Mouse (Mus musculus): ENCODE measurements around the gene Dnm1. TPM values are rescaled to one million over a fixed set of nuclear protein-coding genes. Genes with fewer than 3 reads are reported as not detected.
A peak's percentile ranks its signal among the peaks of the same experiment; 100 is the strongest.
"Not testable (repeated sequence)": the region's sequence is repeated elsewhere in the genome, so short reads cannot be mapped to it uniquely, and the experiment has no call there.

Dnm1 gene
- polyA plus RNA-seq, 1 experiment from 2014 or later, result 7.0 TPM

DNA sequence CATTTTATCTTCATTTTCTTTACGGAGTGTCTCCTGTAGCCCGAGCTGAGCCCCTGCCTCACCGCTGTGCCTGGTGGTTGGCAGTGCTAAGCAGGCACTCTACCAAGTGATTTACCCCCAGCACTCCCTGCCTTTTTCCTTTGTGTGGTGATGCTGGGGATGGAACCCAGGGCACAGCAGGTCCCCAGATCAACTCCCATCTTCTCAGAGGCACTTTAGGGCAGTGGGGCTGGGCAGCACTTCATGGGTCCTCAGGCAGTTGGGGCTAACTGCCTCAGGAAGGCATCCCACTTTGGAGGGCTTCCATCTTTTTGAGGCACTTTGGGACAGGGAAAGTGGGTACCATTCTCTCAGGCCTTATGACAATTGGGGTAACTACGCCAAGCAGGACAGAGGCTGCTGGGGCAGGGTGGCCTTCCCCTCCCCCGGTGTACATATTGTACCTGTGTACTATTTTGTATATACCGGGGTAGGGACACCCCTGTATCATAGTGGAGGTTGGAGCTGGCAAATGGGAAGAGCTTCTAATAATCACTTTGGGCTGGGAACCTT lies 45.8 kb downstream of the Dnm1 start:
- WGBS, result 80% methylated on average over 6 of the region's 6 CpGs

DNA sequence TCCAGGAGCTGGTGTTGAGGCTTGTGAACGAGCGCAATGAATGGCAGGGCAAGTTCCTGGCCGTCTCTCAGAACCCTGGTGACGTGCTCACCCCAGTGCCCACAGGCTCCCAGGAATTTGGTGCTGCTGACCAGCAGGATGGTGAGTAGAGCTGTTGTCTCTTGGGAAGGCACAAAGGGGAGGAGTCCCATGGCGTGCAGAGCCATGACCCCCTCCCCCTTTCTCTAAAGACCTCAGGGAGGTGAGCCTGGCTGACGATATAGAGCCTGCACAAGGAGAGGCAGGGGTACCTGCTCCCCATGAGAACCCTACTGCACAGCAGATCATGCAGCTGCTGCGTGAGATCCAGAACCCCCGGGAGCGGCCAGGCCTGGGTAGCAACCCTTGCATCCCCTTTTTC lies 47.0 kb downstream of the Dnm1 start:
- no peak overlapping the region for H3K27ac ChIP-seq
- peaks cover 74% of the 10 kb centered on the region for H3K36me3 ChIP-seq
- no peak overlapping the region for H3K4me3 ChIP-seq
- H3K27me3 ChIP-seq, result no peaks in the 10 kb centered on the region
- H3K9me3 ChIP-seq, result no peaks in the 10 kb centered on the region
- H3K4me1 ChIP-seq, result peaks cover 9% of the 10 kb centered on the region
- ATAC-seq (ENCODE audit: borderline replicate concordance, extremely low read depth, low FRiP score, low TSS enrichment), result no peak
- H3K9ac ChIP-seq, result no peak overlapping the region
- H3K4me2 ChIP-seq, result no peak overlapping the region
- WGBS, result 84% methylated on average over 9 of the region's 9 CpGs

More for the DNA sequence above, 45.8 kb downstream of the Dnm1 start:
- Histone ChIP-seq H3K4me1 (peaks cover 19% of the 10 kb centered on the region), H3K9me3 (no peaks in the 10 kb centered on the region), H3K4me3 (no peak overlapping the region), H3K9ac (no peak overlapping the region), H3K36me3 (peaks cover 67% of the 10 kb centered on the region), H3K27ac (no peak overlapping the region), H3K4me2 (no peak overlapping the region), H3K27me3 (no peaks in the 10 kb centered on the region)
- ATAC-seq (ENCODE audit: borderline replicate concordance, extremely low read depth, low FRiP score, low TSS enrichment), result no peak

DNA sequence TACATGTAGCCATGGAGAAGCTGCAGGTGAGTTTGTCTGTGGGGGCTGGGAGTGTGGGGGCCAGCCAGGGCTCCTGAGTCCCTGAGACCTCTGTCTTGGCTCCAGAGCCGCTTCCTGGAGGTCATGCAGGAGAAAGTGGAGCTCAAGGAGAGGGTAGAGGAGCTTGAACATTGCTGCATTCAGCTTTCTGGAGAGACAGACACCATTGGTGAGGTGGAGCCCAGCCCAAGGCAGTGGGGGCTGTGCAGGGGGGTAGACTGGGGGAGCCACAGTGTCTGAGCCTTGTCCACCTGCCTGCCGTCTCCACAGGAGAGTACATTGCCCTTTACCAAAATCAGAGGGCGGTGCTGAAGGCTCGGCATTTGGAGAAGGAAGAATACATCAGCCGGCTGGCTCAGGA lies 47.5 kb downstream of the Dnm1 start:
- no peak overlapping the region for H3K9ac ChIP-seq
- no peaks in the 10 kb centered on the region for H3K9me3 ChIP-seq
- H3K4me1 ChIP-seq, result peaks cover 4% of the 10 kb centered on the region
- peaks cover 74% of the 10 kb centered on the region for H3K36me3 ChIP-seq
- no peak overlapping the region for H3K4me3 ChIP-seq
- no peak overlapping the region for H3K4me2 ChIP-seq
- ATAC-seq (ENCODE audit: borderline replicate concordance, extremely low read depth, low FRiP score, low TSS enrichment), result no peak
- H3K27ac ChIP-seq, result no peak overlapping the region
- WGBS, result 93% methylated on average over 5 of the region's 5 CpGs
- H3K27me3 ChIP-seq, result no peaks in the 10 kb centered on the region

DNA sequence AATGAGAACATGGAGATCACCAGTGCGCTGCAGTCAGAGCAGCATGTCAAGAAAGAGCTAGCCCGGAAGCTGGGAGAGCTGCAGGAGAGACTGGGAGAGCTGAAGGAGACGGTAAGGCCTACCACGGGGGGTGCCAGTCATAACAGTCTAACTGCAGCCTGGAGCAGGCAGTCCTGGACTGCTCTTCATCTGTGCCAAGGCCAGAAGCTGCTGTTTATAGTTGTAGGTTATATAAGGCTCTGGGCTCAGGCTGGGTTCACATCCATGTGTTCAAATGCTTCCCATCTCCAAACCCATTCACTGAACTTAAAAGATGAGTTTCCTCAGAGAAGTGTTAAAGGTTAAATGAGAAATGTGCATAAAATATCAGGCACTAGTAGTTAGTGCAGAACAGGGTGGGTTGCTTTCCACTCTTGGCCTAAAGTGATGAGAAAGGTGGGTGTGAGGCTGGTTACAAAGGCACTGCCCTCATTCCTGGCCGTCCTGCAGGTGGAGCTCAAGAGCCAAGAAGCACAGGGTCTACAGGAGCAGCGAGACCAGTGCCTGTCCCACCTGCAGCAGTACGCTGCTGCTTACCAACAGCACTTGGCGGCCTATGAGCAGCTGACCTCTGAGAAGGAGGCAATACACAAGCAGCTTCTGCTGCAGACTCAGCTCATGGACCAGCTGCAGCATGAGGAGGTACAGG lies 48.8 kb downstream of the Dnm1 start:
- peaks cover 84% of the 10 kb centered on the region for H3K36me3 ChIP-seq
- no peak for ATAC-seq (ENCODE audit: borderline replicate concordance, extremely low read depth, low FRiP score, low TSS enrichment)
- 51% methylated on average over 8 of the region's 8 CpGs for WGBS
- no peaks in the 10 kb centered on the region for H3K9me3 ChIP-seq
- no peaks in the 10 kb centered on the region for H3K4me1 ChIP-seq
- no peak overlapping the region for H3K4me3 ChIP-seq
- no peaks in the 10 kb centered on the region for H3K27me3 ChIP-seq
- no peak overlapping the region for H3K4me2 ChIP-seq
- H3K9ac ChIP-seq, result no peak overlapping the region
- H3K27ac ChIP-seq, result no peak overlapping the region

DNA sequence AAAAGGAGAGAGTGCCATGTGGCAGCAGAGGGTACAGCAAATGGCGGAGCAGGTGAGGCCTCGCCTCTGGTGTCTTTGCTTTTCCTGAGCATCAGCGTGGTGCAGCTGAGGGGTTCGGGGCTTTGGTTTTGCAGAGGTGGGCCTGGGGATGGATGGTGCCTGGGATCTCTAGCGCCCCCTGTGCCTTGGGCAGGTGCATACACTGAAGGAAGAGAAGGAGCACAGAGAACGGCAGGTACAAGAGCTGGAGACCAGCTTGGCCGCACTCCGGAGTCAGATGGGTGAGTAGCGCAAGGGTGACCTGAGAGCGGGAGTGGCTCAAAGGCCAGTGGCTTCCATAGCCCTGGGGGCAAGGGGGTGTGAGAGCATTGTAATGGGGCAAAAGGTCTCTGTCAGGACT lies 50.2 kb downstream of the Dnm1 start:
- peaks cover 88% of the 10 kb centered on the region for H3K36me3 ChIP-seq
- H3K4me3 ChIP-seq, result no peak overlapping the region
- H3K27me3 ChIP-seq, result no peaks in the 10 kb centered on the region
- no peak overlapping the region for H3K9ac ChIP-seq
- no peaks in the 10 kb centered on the region for H3K9me3 ChIP-seq
- no peak overlapping the region for H3K4me2 ChIP-seq
- ATAC-seq (ENCODE audit: borderline replicate concordance, extremely low read depth, low FRiP score, low TSS enrichment), result no peak
- H3K4me1 ChIP-seq, result no peaks in the 10 kb centered on the region
- WGBS, result 90% methylated on average over 10 of the region's 10 CpGs
- H3K27ac ChIP-seq, result no peak overlapping the region

DNA sequence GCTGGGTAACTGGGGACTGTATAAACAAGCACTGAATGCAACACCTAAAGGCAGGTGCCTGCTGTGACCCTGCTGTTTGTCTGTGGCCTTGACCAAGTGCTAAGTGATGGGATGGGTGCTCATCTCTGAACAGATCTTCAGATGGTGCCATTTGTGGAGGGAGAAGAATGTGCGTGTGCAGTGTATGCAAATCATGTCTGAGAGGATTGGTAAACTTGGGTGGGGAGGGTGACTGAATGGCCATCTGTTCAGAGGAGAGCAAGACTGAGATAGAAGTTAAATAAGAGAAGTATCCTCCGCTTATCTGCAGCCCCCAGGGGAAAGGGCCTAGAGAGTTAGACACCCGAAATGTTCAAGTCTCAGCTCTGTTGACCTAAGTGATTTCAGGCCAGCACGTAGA lies 53.7 kb downstream of the Dnm1 start:
- WGBS, result 80% methylated on average over 4 of the region's 4 CpGs
- Histone ChIP-seq H3K27me3 (no peaks in the 10 kb centered on the region), H3K27ac (no peak overlapping the region), H3K9ac (no peak overlapping the region), H3K4me2 (no peak overlapping the region), H3K36me3 (peaks cover 74% of the 10 kb centered on the region), H3K4me3 (no peak overlapping the region), H3K9me3 (no peaks in the 10 kb centered on the region), H3K4me1 (no peaks in the 10 kb centered on the region)
- ATAC-seq (ENCODE audit: borderline replicate concordance, extremely low read depth, low FRiP score, low TSS enrichment), result no peak

DNA sequence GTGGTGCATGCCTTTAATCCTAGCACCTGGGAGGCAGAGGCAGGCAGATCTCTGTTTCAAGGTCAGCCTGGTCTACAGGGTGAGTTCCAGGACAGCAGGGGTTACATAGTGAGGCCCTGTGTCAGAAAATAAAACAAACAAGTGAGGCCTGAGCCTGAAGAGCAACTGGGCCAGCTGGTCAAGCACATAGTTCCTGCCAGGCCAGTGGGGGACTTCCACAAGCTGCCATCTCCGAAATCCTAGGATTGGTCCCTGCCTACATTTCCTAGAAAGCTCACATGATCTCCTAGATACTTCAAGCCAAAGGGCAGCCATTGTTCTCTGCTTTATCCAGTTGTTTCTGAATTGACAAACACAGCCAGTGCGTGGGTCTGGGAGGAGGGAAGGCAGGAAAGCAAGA lies 57.3 kb downstream of the Dnm1 start:
- 87% methylated on average over 2 of the region's 2 CpGs for WGBS
- H3K9me3 ChIP-seq; H3K4me1 ChIP-seq; ATAC-seq (ENCODE audit: borderline replicate concordance, extremely low read depth, low FRiP score, low TSS enrichment); H3K4me3 ChIP-seq; H3K9ac ChIP-seq; H3K4me2 ChIP-seq; H3K27me3 ChIP-seq; H3K27ac ChIP-seq: not testable (repeated sequence)
- H3K36me3 ChIP-seq, result peaks cover 55% of the 10 kb centered on the region

DNA sequence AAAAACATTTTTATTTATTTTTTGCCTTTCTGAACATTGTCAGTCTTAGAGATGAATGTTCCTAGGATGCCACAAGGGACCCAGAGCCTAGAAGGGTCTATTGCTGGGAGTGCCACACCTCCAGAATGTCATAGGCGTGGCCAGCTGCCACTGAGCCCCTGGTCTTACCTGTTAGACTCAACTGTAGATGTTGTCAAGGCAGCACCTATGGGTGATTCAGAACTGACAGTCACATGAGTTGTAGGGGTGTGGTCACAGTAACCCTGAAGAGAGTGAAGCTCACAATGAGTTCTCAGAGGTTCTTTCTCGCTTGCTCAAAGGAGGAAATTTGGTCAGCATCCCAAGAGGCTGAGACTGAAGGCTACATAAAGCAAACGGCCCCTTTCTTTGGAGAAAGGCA lies 57.9 kb downstream of the Dnm1 start:
- no peak overlapping the region for H3K27ac ChIP-seq
- H3K9me3 ChIP-seq, result no peaks in the 10 kb centered on the region
- no peak for ATAC-seq (ENCODE audit: borderline replicate concordance, extremely low read depth, low FRiP score, low TSS enrichment)
- 79% methylated on average over 3 of the region's 3 CpGs for WGBS
- no peaks in the 10 kb centered on the region for H3K4me1 ChIP-seq
- no peak overlapping the region for H3K4me3 ChIP-seq
- peaks cover 54% of the 10 kb centered on the region for H3K36me3 ChIP-seq
- no peak overlapping the region for H3K9ac ChIP-seq
- no peaks in the 10 kb centered on the region for H3K27me3 ChIP-seq
- H3K4me2 ChIP-seq, result no peak overlapping the region

DNA sequence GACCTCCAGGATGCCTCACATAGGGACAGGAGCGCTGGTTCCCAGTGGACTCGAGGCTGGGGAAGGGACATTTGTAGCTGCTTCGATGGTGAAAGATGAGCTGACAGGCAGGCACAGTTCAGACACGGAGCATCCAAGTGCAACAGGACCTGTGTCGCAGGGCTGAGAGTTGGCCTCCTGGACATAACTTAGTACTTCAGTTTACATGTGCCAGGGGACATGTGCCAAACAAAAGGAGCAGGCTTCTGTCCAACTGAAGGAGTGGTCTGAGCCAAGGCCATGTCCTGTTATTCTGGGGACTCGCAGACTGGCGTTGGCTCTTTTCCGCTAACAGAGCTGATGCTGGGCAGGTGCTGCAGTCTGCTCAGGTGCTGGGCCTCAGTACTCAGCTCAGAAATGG lies 58.8 kb downstream of the Dnm1 start:
- no peak overlapping the region for H3K4me2 ChIP-seq
- 76% methylated on average over 8 of the region's 8 CpGs for WGBS
- H3K27ac ChIP-seq, result no peak overlapping the region
- peaks cover 45% of the 10 kb centered on the region for H3K36me3 ChIP-seq
- H3K4me3 ChIP-seq, result no peak overlapping the region
- H3K9ac ChIP-seq, result no peak overlapping the region
- no peaks in the 10 kb centered on the region for H3K27me3 ChIP-seq
- ATAC-seq (ENCODE audit: borderline replicate concordance, extremely low read depth, low FRiP score, low TSS enrichment), result no peak
- no peaks in the 10 kb centered on the region for H3K9me3 ChIP-seq
- peaks cover 3% of the 10 kb centered on the region for H3K4me1 ChIP-seq

DNA sequence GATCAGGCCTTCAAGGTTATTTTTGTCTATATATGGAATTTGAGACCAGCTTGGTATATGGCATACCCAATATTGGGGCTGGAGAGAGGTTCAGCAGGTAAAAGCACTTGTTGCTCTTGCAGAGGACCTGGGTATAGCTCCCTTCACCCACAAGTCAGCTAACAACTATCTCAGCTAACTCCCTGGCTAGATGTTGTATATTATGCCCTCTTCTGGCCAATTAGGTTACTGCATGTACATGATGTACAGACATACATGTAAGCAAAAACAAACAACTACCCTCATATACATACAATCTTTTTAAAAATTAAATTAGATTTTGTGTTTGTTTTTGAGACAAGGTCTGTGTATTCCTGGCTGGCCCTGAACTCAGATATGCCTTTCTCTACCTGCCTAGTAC lies 63.6 kb downstream of the Dnm1 start:
- Histone ChIP-seq H3K9ac (no peak overlapping the region), H3K27me3 (no peaks in the 10 kb centered on the region), H3K36me3 (peaks cover 20% of the 10 kb centered on the region), H3K4me3 (peak overlapping the region; percentile 84), H3K4me1 (peaks cover 18% of the 10 kb centered on the region), H3K27ac (no peak overlapping the region), H3K9me3 (no peaks in the 10 kb centered on the region), H3K4me2 (peak overlapping the region; percentile 74)
- ATAC-seq (ENCODE audit: borderline replicate concordance, extremely low read depth, low FRiP score, low TSS enrichment), result no peak

DNA sequence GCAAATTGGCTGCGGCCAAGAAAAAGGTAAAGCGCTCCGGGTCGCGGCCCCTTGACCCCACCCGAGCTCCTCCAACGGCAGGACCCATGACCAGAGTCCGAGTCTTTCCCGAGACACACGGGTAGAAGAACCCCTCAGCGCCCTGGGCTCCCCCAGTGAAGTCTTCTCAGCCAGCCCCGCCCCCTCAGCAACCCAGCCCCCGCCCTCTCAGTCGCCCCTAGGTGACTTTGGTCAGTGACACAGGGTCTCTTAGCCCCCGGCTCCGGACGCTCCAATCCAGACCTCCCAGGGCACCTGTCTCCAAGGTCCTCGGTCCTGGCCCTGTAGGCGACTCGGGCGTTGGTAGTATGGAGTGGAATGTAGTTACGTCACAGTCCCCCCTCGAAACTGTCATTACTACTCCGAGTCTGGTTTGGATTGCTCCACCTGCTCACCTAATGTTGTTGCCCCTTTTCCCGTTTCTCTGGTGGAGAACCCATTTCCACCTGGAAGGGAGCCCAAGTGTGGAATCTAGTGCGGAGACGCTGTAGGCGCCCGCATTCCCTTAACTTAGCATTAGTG lies 64.7 kb downstream of the Dnm1 start:
- peak overlapping the region; percentile 7 for H3K27ac ChIP-seq
- H3K4me2 ChIP-seq, result peak overlapping the region; percentile 74
- no peaks in the 10 kb centered on the region for H3K27me3 ChIP-seq
- H3K4me1 ChIP-seq, result peaks cover 18% of the 10 kb centered on the region
- ATAC-seq (ENCODE audit: borderline replicate concordance, extremely low read depth, low FRiP score, low TSS enrichment), result peak; percentile 60
- H3K9me3 ChIP-seq, result no peaks in the 10 kb centered on the region
- peak overlapping the region; percentile 84 for H3K4me3 ChIP-seq
- H3K9ac ChIP-seq, result peak overlapping the region; percentile 80
- peaks cover 30% of the 10 kb centered on the region for H3K36me3 ChIP-seq
- under 1% methylated on average over 28 of the region's 29 CpGs for WGBS

DNA sequence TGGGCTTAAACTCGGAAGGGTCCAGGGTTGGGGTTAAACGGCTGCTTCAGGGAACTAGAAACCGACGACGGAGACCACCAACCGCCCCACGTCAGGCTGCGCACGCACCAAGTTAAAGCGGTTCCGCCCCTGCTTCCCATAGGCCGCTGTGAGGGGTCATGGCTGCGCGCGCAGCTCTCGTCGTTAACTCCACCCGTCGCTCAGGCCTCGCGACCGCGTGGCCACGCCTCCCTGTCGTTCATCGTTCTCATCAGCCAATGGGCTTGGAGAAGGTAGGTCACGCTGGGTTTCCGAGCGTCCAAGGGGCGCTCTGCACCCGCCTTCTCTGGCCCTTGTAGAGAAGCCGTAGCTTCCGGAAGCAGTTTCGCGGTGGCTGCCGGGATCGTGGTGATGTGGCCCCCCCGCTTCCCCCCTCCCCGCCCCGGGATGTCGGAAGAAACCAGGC lies 65.2 kb downstream of the Dnm1 start, which contains the start of gene Swi5:
Swi5 (minus strand) TSS at position 153 of the 445 bp plus-strand sequence.
- peak within 1 kb of the TSS; percentile 68 for H3K27ac ChIP-seq
- ATAC-seq (ENCODE audit: borderline replicate concordance, extremely low read depth, low FRiP score, low TSS enrichment), result peak; percentile 99
- peak within 1 kb of the TSS; percentile 92 for H3K9ac ChIP-seq
- WGBS, result under 1% methylated on average over 40 of the region's 41 CpGs
- H3K36me3 ChIP-seq, result peaks cover 28% of the 10 kb centered on the region
- peak within 1 kb of the TSS; percentile 84 for H3K4me3 ChIP-seq
- peaks cover 18% of the 10 kb centered on the region for H3K4me1 ChIP-seq
- no peaks in the 10 kb centered on the region for H3K9me3 ChIP-seq
- H3K4me2 ChIP-seq, result peak within 1 kb of the TSS; percentile 87
- no peaks in the 10 kb centered on the region for H3K27me3 ChIP-seq

Measured in lung, embryonic 15.5 days (tissue).